Mouse (Mus musculus): ENCODE measurements around the gene Adcy9. TPM values are rescaled to one million over a fixed set of nuclear protein-coding genes. Genes with fewer than 3 reads are reported as not detected.

The Adcy9 gene
- polyA plus RNA-seq (2017; shearing (Covaris generic)): 1 to 10 TPM in 1 of 2 experiments, under 1 TPM in 1; 0.26 to 1.2 TPM

GRCm38 (mm10) chr16:4420298-4421054 lies at the start of gene Adcy9:
Gene Adcy9, minus strand, starts transcription at chr16:4420498.

Other genes with a start within 250 kb of the Adcy9 start
- 10 to 100 TPM; 25.5 to 31.7 TPM for gene Crebbp, start 206.5 kb downstream of the Adcy9 start, polyA plus RNA-seq (2017; shearing (Covaris generic))
- under 1 TPM; 0.10 to 0.50 TPM for gene Srl, start 121.3 kb upstream of the Adcy9 start, polyA plus RNA-seq (2017; shearing (Covaris generic))
- 1 to 10 TPM; 1.3 to 1.9 TPM for gene Tfap4, start 139.4 kb upstream of the Adcy9 start, polyA plus RNA-seq (2017; shearing (Covaris generic))
- gene Glis2, start 174.2 kb upstream of the Adcy9 start, polyA plus RNA-seq (2017; shearing (Covaris generic)): 1 to 10 TPM in 1 of 2 experiments, under 1 TPM in 1; 0.23 to 1.2 TPM
- 10 to 100 TPM in 1 of 2 experiments, 1 to 10 TPM in 1; 9.9 to 10.0 TPM for gene Pam16, start 204.5 kb upstream of the Adcy9 start, polyA plus RNA-seq (2017; shearing (Covaris generic))
- 1 to 10 TPM in 1 of 2 experiments, under 1 TPM in 1; 0.47 to 1.5 TPM for gene Vasn, start 219.4 kb upstream of the Adcy9 start, polyA plus RNA-seq (2017; shearing (Covaris generic))
- 10 to 100 TPM; 32.8 to 35.8 TPM for gene Dnaja3, start 219.5 kb upstream of the Adcy9 start, polyA plus RNA-seq (2017; shearing (Covaris generic))

Data from activated CD4-positive, CD25-positive, alpha-beta regulatory T cell (primary cell).